Mouse (Mus musculus): ENCODE results near the gene Mex3a. TPM values are rescaled to one million over a fixed set of nuclear protein-coding genes. Genes with fewer than 3 reads are reported as not detected.
A peak's percentile ranks its signal among the peaks of the same experiment; 100 is the strongest.

Mex3a gene
- polyA plus RNA-seq (2016; fragmentation: Nextera tagmentation; extraction: Ambion mirVana), result 33.6 and 37.4 TPM in 2 replicates

DNA sequence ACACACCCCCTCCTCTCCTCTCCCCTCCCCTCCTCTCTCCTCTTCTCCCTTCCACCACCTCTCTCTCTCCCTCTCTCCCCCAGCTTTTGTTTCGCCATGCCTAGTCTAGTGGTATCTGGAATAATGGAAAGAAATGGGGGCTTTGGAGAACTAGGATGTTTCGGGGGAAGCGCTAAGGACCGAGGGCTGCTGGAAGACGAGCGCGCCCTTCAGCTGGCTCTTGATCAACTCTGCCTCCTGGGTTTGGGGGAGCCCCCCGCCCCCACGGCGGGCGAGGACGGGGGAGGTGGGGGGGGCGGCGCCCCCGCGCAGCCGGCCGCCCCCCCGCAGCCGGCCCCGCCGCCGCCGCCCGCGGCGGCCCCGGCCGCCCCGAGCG is at the start of gene Mex3a:
Mex3a (plus strand) TSS at position 97 of the 376 bp plus-strand sequence.
- Histone ChIP-seq H3K27me3 (replicated peaks; ENCODE audit: low read depth, poor library complexity, severe bottlenecking) (no peaks in the 10 kb centered on the region), H3K4me3 (peak within 1 kb of the TSS; percentile 82), H3K27ac (replicated peaks) (peak within 1 kb of the TSS; percentile 100), H3K36me3 (replicated peaks) (peaks cover 32% of the 10 kb centered on the region), H3K9me3 (no peaks in the 10 kb centered on the region), H3K4me1 (peaks cover 70% of the 10 kb centered on the region)
- under 1% methylated on average over 23 of the region's 31 CpGs for whole genome bisulfite sequencing
- no peak for DNase-seq (ENCODE audit: low spot score)

DNA sequence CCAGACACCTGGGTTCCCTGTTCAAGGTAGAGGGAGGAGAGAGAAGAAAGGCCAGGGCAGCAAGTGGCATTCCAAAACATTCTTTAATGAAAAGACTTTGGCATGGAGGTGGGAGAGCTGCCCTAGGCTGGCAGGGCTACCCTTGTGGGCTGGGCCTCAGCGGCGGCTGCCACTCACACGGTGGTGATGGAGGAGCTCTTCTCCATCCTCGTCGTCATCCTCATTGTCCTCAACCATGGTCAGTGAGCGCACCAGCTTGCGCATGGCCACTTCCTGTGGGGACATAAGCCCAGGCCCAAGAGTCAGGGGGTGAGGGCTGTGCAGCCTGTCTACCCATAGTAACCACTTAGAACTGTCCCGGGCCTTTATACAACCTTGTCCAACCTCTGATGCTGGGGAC is 49.1 kb upstream of the Mex3a start:
- WGBS, result 80% methylated on average over 8 of the region's 8 CpGs
- Histone ChIP-seq H3K4me1 (peaks cover 30% of the 10 kb centered on the region), H3K4me3 (no peak overlapping the region), H3K27me3 (replicated peaks; ENCODE audit: low read depth, poor library complexity, severe bottlenecking) (peaks cover 78% of the 10 kb centered on the region), H3K36me3 (replicated peaks) (no peaks in the 10 kb centered on the region), H3K9me3 (no peaks in the 10 kb centered on the region), H3K27ac (replicated peaks) (no peak overlapping the region)
- no peak for DNase-seq (ENCODE audit: low spot score)

- peak; percentile 86 for DNase-seq (ENCODE audit: low spot score)
- H3K4me1 ChIP-seq, result peaks cover 32% of the 10 kb centered on the region
- no peak overlapping the region for H3K27ac ChIP-seq (replicated peaks)
- peaks cover 79% of the 10 kb centered on the region for H3K27me3 ChIP-seq (replicated peaks; ENCODE audit: low read depth, poor library complexity, severe bottlenecking)
- no peak overlapping the region for H3K4me3 ChIP-seq
- H3K36me3 ChIP-seq (replicated peaks), result no peaks in the 10 kb centered on the region
- 4% methylated on average over 5 of the region's 5 CpGs for whole genome bisulfite sequencing
- H3K9me3 ChIP-seq, result no peaks in the 10 kb centered on the region
Measured at GRCm38 (mm10) chr3:88483621-88484020, 48.6 kb upstream of the Mex3a start.

DNA sequence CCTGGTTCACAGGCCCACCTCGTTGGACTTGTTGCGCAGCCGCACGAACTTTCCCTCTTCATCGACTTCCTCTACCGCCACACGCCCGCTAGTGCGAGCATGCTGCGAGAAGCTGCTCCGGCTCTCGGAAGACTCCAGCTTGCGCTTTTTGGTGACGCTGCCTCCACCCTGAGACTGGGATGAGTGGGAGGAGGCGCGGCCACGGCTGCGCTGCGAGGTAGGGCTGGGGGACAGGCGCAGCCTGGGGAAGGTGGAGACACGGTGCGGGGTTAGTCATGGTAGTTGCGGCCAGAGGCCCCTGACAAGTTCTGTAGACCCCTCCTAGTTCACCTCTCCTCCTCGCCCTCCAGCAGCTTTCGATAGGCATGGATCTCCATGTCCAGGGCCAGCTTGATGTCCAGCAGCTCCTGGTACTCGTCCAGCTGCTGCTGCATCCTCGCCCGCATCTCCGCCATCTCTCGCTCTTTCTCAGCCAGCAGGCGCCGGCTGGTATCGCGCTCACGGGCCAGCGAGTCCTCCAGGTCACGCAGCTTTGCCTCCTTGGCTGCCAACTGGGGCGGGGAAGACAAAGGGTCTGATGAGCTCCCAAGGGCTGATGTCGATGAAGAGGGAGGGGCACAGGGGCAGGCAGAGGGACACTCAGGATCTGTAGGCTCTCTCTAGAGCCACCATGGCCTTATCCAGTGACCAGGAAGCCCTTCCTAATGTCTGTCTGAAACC is 47.4 kb upstream of the Mex3a start:
- 9% methylated on average over 39 of the region's 39 CpGs for WGBS

GRCm38 (mm10) chr3:88486043-88486442 is 46.2 kb upstream of the Mex3a start:
- no peaks in the 10 kb centered on the region for H3K36me3 ChIP-seq (replicated peaks)

More for the DNA sequence above, 47.4 kb upstream of the Mex3a start:
- peak overlapping the region; percentile 72 for H3K27ac ChIP-seq (replicated peaks)
- peak; percentile 65 for DNase-seq (ENCODE audit: low spot score)
- no peaks in the 10 kb centered on the region for H3K9me3 ChIP-seq
- H3K4me3 ChIP-seq, result peak overlapping the region; percentile 57
- no peaks in the 10 kb centered on the region for H3K36me3 ChIP-seq (replicated peaks)
- H3K4me1 ChIP-seq, result peaks cover 41% of the 10 kb centered on the region
- peaks cover 79% of the 10 kb centered on the region for H3K27me3 ChIP-seq (replicated peaks; ENCODE audit: low read depth, poor library complexity, severe bottlenecking)

DNA sequence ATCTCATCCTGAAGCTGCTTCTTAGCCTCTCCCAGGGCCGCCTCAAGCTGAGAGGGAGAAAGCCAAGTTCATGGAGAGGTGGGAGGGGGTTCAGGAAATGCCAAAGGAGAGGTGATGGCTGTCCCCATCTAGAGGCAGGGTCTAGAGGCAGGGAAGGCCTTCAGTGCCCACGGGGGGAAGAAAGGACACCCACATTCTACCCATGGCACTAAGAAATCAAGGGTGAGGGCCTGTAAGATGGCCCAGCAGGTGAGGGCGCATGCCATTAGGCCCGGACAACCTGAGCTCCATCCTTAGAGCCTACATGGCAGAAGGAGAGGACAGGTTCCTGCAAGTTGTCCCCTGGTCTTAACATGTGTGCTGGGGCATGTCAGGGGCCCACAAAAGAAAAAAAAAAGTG is 45.3 kb upstream of the Mex3a start:
- no peak overlapping the region for H3K27ac ChIP-seq (replicated peaks)
- H3K4me3 ChIP-seq, result no peak overlapping the region
- no peaks in the 10 kb centered on the region for H3K36me3 ChIP-seq (replicated peaks)
- peaks cover 37% of the 10 kb centered on the region for H3K4me1 ChIP-seq
- DNase-seq (ENCODE audit: low spot score), result no peak
- 72% methylated on average over 4 of the region's 4 CpGs for WGBS
- H3K9me3 ChIP-seq, result no peaks in the 10 kb centered on the region
- H3K27me3 ChIP-seq (replicated peaks; ENCODE audit: low read depth, poor library complexity, severe bottlenecking), result peaks cover 73% of the 10 kb centered on the region

More at GRCm38 (mm10) chr3:88486043-88486442, 46.2 kb upstream of the Mex3a start:
- Histone ChIP-seq H3K4me3 (peak overlapping the region; percentile 8; the same call in 1 of the 2 replicates), H3K9me3 (no peaks in the 10 kb centered on the region), H3K27me3 (replicated peaks; ENCODE audit: low read depth, poor library complexity, severe bottlenecking) (peaks cover 81% of the 10 kb centered on the region), H3K4me1 (peaks cover 41% of the 10 kb centered on the region), H3K27ac (replicated peaks) (no peak overlapping the region)
- WGBS, result 69% methylated on average over 5 of the region's 5 CpGs
- no peak for DNase-seq (ENCODE audit: low spot score)

DNA sequence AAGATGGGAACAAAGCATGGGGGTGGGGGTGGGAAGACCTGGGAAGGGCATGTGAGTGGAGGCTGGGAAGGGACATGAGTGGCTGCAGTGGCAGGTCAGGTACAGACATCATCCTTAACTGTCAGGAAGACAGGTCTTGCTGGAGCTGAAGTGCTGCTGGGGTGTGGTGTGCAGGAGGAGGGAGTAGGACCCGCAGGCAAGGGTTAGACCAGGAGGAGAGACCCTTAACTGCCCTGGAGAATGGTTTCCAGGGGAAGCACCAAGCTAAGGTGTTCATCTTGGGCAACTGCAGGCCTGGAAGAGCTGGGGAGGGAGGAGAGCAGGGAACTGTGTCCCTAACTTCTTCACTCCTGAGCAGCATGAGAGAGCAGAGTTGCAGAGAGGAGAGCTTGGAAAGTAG is 44.8 kb upstream of the Mex3a start:
- no peak for DNase-seq (ENCODE audit: low spot score)
- Histone ChIP-seq H3K4me1 (peaks cover 35% of the 10 kb centered on the region), H3K27me3 (replicated peaks; ENCODE audit: low read depth, poor library complexity, severe bottlenecking) (peaks cover 67% of the 10 kb centered on the region), H3K4me3 (no peak overlapping the region), H3K27ac (replicated peaks) (no peak overlapping the region), H3K36me3 (replicated peaks) (no peaks in the 10 kb centered on the region), H3K9me3 (no peaks in the 10 kb centered on the region)
- 69% methylated on average over 1 of the region's 1 CpGs for WGBS

DNA sequence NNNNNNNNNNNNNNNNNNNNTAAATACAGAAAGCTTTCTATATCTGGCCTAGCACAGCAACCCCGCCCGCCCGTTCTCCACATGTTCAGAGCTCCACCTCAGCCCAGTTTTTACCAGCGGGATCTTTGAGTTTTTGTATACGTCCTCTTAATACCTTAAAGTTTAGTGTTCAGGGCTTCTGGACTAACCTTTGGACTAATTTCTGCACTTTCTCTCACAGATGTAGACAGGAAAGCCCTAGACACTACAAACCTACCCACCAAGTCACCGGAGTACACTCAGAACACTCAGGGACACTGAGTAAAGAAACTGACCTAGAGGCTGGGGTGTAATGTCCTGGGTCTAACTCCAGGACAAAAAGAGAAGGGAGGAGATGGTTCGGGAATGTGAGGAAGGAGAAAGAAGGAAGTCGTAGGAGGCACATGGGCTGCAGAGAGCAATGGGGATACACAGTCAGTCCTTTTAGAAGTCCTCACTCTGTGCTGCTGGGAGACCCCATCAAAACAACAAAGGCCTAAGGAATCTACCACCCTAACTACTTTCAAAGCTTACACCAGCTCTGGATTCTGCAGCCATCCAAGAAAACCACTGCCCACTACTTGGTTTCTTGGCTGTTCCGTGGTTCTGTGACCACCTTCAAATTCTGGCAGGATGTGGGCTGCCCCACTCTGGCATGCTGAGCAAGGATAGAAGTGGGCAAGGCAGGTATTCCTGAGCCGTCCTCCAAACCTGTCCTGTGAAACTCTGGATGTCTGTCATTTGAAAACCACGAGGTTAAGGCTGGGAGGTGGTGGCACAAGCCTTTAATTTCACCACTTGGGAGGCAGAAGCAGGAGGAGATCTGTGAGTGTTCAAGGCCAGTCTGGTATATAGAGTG is 38.3 kb upstream of the Mex3a start:
- Histone ChIP-seq H3K27me3 (replicated peaks; ENCODE audit: low read depth, poor library complexity, severe bottlenecking) (peaks cover 15% of the 10 kb centered on the region), H3K36me3 (replicated peaks) (no peaks in the 10 kb centered on the region), H3K9me3 (no peaks in the 10 kb centered on the region), H3K4me3 (no peak overlapping the region), H3K4me1 (peaks cover 32% of the 10 kb centered on the region), H3K27ac (replicated peaks) (peak overlapping the region; percentile 91)
- 76% methylated on average over 11 of the region's 11 CpGs for WGBS
- DNase-seq (ENCODE audit: low spot score), result no peak

DNA sequence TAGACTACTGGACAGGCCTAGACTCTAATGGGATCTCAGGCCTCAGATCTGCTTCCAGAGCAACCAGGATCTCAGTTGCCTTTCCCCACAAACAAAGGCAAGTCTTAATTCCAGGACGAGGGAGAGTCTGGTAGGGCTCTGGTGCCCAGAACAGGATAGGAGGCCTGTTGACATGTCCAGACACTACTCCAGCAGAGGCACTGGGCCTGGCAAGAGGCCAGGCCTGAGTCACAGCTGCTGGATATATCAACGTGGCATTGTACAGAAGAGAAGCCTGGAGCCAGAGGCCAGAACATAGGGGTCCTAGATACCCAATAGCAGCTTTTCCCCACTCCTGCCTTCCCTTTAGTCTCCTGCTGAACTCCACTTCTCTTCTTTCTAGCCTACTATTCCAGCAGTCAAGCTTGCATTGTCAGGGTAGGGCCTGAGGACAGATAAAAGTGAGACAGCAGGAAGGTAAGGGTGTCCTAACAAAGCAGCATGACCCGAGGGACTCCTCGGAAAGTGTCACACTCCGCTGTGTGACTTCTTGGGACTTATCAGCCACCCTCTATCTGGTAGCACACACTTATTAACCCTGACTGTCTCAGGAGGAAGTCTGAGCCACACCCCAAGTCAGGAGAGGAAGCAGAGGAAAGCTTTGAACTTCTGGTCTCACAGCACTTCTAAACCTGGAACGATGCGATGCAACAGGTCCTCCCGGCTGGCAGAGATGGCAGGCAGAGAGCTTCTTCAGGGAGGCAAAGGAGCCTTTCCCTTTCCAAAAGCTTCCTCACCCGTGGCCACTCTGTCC is 37.2 kb upstream of the Mex3a start:
- H3K27me3 ChIP-seq (replicated peaks; ENCODE audit: low read depth, poor library complexity, severe bottlenecking), result peaks cover 15% of the 10 kb centered on the region
- DNase-seq (ENCODE audit: low spot score), result no peak
- no peaks in the 10 kb centered on the region for H3K9me3 ChIP-seq
- peak overlapping the region; percentile 91 for H3K27ac ChIP-seq (replicated peaks)
- no peak overlapping the region for H3K4me3 ChIP-seq
- no peaks in the 10 kb centered on the region for H3K36me3 ChIP-seq (replicated peaks)
- peaks cover 26% of the 10 kb centered on the region for H3K4me1 ChIP-seq
- WGBS, result 74% methylated on average over 9 of the region's 9 CpGs

DNA sequence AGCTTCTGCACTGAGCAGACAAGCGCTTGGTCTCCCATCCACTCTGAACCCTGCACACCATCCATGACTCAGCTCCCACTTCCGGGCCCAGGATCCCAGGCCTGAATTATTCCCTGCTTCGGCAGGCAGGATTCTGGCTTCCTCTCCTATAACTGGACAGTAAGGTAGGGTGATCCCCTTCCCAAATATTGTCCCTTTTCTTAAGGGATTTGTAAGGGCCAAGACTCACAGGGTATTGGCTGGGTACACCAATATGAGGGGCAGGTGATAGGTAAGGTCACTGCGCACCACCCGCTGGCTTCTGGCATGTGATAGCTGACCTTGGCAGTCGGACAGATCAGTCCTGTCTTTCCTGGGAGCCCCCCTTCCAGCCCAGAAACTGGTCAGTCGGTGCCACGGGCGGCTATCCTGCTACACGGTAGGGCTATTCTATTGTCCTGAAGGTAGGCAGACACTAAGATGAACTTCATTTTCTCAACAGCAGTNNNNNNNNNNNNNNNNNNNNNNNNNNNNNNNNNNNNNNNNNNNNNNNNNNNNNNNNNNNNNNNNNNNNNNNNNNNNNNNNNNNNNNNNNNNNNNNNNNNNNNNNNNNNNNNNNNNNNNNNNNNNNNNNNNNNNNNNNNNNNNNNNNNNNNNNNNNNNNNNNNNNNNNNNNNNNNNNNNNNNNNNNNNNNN is 36.3 kb upstream of the Mex3a start:
- peaks cover 30% of the 10 kb centered on the region for H3K4me1 ChIP-seq
- no peaks in the 10 kb centered on the region for H3K36me3 ChIP-seq (replicated peaks)
- WGBS, result 84% methylated on average over 10 of the region's 10 CpGs
- H3K27me3 ChIP-seq (replicated peaks; ENCODE audit: low read depth, poor library complexity, severe bottlenecking), result peaks cover 15% of the 10 kb centered on the region
- no peak overlapping the region for H3K4me3 ChIP-seq
- no peaks in the 10 kb centered on the region for H3K9me3 ChIP-seq
- peak overlapping the region; percentile 14; the same call in 1 of the 2 replicates for H3K27ac ChIP-seq (replicated peaks)
- no peak for DNase-seq (ENCODE audit: low spot score)

DNA sequence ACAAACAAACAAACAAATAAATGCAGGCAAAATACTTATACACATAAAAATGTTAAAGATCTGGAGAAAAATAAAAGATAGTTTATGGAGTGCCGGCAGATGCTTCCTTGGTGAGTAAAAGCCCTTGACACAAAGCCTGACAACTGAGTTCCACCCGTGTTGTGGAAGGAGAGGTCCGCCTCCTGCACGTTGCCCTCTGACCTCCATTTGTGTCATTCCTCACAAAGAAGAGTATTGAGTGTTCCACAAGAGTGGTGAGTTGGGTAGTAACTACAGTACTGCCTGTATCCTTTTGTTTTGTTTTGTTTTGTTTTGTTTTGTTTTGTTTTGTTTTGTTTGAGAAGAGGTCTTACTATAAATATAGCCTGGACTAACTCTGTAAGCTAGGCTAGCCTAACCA is 32.6 kb upstream of the Mex3a start:
- 73% methylated on average over 4 of the region's 4 CpGs for WGBS
- peaks cover 47% of the 10 kb centered on the region for H3K27me3 ChIP-seq (replicated peaks; ENCODE audit: low read depth, poor library complexity, severe bottlenecking)
- H3K4me1 ChIP-seq, result peaks cover 45% of the 10 kb centered on the region
- H3K27ac ChIP-seq (replicated peaks), result no peak overlapping the region
- H3K36me3 ChIP-seq (replicated peaks), result no peaks in the 10 kb centered on the region
- H3K4me3 ChIP-seq, result no peak overlapping the region
- no peaks in the 10 kb centered on the region for H3K9me3 ChIP-seq
- DNase-seq (ENCODE audit: low spot score), result no peak

- Histone ChIP-seq H3K9me3 (no peaks in the 10 kb centered on the region), H3K27me3 (replicated peaks; ENCODE audit: low read depth, poor library complexity, severe bottlenecking) (peaks cover 45% of the 10 kb centered on the region), H3K4me1 (peaks cover 44% of the 10 kb centered on the region), H3K27ac (replicated peaks) (no peak overlapping the region), H3K4me3 (no peak overlapping the region), H3K36me3 (replicated peaks) (no peaks in the 10 kb centered on the region)
- WGBS, result 87% methylated on average over 7 of the region's 7 CpGs
- DNase-seq (ENCODE audit: low spot score), result no peak
Measured at GRCm38 (mm10) chr3:88500087-88500486, 32.1 kb upstream of the Mex3a start.
